Mouse (Mus musculus) layer of hippocampus, adult 9-11 months (tissue): ENCODE data around the gene Tm4sf19.

Experiments
- DNase-seq: peaks from one replicate; pipeline ENCODE4 v3.0.0; 2022

Tm4sf19 gene

GRCm38 (mm10) chr16:32400267-32400666 is at the start of gene Tm4sf19:
Gene Tm4sf19, plus strand, starts transcription at chr16:32400506.
- DNase-seq = no peak

DNA sequence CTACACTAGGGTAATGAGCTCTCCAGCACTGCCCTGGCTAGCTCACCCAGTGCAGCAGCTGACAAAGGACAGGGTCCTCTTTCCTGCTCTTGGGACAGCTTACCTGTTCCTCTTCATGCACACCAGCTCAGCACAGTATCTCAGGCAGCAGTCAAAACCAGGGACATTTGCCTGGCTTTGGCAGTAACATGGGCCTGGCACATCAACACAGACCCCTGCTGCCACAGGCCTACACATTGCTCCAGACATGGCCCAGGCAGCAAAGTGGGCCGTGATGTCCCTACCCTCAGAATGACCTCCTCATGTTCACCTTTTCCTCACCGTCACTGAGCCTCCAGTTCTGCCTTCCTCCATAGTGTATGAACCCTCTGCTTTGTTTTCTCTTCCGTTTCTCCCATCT is 49.5 kb upstream of the Tm4sf19 start:
- no peak for DNase-seq

DNA sequence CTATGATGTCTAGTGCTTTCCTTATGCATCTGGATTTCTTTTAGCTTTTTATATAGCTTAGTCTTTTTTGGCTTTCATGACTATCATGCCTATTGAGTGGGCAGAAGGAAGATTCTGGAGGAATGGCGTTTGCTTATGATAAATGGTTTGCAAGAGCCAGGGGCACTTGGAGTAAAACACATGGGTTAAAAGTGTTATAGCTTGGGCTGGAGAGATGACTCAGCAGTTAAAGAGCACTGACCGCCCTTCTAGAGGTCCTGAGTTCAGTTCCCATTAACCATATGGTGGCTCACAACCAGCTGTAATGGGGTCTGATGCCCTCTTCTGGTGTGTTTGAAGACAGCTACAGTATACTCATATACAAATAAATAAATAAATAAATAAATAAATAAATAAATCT is 36.8 kb upstream of the Tm4sf19 start:
- no peak for DNase-seq

DNA sequence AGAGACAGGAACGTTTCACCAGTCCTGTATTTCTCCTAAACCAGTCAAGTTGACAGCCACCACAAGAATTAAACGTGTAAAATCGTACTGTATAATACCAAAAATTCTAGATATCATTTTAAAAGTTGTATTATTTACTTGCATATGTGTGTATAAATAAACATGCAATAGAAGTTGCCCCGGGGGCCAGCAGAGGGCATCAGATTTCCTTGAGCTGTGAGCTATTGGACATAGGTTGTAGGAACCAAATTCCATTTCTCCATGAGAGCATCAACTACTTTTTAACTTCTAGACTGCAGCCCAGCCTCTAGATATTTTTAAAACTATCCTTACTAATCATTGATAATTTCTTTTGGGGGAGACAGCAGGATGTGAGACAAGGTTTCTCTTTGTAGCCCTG is 29.0 kb upstream of the Tm4sf19 start:
- DNase-seq = peak; percentile 16

GRCm38 (mm10) chr16:32379575-32379974 is 20.7 kb upstream of the Tm4sf19 start:
- no peak for DNase-seq

DNA sequence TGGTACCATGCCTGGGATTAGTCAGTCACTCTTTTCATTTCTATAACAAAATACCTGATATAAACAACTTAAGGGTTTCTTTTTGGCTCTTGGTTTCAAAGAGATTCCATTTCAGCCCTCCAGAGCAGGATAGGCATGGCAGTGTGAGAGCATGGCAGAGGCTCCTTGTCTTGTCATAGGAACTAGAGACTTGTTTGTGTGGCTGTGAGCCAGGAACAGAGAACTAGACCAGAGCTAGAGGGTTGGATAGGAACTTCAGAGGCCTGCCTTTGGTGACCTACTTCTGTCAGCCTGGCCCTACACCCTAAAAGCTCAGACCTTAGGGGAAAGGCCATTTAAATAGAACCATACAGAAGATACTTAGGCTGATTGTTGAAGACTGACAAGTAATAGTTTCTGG is 17.4 kb upstream of the Tm4sf19 start:
- DNase-seq = no peak

- no peak for DNase-seq
Observed at GRCm38 (mm10) chr16:32384885-32385284, 15.4 kb upstream of the Tm4sf19 start.

DNA sequence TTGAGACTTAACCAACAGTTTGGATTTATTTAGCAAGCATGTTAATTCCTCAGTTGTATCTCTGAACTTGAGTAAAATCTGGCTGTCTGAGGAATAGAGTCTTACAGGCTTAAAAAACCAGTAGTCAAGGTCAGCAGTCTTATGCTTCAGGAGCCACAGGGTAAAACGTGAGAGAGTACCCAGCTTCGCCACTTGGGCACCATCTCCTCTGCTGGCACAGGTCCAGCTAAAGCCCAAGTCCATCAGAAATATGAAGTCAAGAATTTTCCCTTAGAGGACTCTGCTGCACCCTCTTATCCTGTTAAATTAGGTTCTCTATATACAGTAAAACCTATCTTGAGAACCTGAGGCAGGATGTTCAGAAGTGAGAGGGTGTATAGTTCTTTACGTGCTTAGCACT is 13.5 kb upstream of the Tm4sf19 start:
- no peak for DNase-seq

GRCm38 (mm10) chr16:32389049-32389448 is 11.3 kb upstream of the Tm4sf19 start:
- no peak for DNase-seq

DNA sequence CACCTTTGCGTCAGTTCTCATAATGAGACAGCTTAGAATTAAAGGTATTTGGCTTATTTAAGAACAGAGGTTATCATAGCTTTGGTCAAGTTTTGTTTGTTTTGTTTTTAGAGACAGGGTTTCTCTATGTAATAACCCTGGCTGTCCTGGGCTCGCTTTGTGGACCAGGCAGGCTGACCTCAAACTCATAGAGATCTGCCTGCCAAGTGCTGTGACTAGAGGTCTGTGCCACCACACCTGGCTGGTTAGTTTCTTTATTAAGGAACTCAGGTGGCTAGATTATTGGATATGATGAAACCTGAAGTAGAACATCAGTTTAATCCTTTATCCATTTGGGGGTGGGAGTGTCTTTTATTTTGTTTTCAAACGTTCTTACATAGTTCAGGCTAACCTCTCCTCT is 10.5 kb upstream of the Tm4sf19 start:
- no peak for DNase-seq

DNA sequence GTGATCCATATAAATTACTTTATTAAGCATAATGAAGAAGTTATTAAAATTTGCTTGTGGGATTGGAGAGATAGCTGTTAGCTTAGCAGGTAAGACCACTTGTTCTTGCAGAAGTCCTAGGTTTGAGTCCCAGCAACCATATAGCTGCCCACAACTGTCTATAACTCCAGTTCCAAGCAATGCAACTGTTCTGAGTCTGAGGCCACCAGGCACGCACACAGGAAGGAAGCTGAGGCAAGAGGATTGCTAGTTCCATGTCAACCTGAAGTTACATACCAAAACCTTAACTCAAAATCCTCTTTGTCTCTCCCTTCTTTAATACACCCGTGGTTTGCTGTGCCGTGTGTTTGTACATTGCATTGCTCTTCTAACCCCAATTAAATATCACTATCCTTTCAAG is 9.4 kb upstream of the Tm4sf19 start:
- DNase-seq = no peak

DNA sequence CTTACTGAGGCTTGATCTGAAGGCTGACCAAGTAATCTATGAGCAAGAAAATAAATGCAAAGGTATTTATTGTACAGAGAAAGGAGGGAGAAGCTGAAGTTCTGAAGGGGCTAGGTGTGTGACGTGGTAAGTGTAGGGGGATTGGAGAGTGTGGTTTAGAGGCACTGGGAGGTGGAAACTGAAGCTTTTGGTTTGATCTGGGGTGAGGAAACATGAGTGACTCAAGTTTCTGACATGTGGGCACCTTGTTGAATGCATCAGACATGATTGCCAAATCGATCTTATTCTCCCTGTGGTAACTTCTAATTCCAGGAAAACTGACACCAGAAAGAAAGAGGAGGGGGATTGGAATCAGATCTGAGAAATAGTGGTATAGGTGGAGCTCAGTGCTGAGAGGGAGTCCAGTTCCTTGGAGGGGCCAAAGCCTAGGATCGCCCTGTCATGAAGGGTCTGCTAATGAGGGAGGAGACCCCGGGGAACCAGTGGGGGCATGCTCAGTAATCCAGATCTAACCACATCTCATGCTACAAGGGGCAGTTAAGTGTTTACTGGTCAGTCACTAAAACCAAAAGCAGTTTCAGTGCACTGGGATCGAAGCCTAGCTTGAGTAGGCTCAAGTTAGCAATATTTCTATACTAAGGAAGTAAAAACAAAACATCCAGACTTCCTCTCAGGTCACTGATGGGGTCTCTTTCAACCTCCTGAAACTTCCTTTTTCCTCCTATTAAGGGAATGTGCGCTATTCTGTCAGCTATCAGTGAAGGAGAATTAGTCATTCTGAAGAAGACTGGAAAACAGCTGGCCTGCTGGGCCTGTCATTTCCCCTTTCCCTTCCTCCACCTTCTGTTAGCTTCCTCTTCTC is 4.4 kb upstream of the Tm4sf19 start:
- DNase-seq = peak; percentile 8

DNA sequence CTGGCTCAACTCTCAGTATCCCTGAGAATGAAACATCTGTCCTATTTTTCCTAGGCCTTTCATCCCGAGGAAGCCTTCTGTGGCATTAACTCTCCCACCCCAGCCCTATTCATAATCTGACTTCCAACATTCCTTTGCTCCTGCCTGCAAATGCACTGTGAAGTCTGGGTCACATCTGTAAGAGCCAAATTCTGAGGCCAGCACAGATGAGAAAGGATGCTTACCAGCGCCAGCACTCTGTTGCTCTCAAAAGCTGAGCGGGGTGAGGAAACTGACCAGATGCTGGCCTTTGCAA is 3.8 kb upstream of the Tm4sf19 start:
- DNase-seq = no peak

DNA sequence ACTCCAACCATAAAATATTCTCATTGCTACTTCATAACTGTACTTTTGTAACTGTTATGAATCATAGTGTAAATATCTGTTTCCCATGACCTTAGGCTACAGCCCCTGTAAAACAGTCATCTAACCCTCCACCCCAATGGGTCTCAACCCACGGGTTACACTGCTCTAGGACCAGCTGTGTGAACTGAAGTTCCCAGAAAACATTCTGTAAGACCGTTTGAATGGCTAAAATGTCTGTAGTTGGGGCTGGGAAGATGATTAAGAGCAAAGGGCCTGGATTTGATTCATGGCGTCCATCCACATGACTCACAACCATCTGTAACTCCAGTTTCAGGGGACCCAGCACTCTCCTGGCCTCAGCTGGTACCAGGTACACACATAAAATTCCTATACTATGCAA is 2.1 kb upstream of the Tm4sf19 start:
- no peak for DNase-seq

DNA sequence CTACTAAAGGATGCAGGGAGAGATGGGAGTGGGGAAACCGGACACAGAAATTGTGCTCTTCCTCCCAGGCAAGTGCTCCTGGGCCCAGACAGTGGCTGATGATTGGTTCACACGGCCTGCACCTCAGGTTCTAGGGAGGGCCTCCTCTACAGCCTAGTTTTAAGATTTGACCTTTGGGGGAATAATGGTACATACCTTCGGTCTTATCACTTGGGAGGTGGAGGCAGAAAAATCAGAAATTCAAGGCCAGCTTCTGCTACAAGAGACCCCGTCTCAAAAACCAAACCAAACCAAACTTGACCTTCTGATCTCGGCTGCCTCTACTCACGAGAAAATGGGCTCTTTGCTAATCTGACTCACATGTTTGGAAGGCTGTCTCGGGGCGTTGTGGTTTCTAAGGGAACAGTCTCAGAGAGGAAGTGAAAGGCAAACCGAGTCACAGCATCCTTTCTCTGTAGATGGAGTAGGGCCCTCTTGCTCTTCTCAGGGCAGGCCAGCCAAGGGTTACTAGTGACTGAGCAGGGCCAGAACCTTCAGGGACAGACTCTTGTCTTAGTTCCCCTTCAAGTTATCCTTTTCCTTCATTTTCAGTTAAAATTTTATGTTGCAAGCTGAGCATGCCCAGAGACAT is 1.1 kb downstream of the Tm4sf19 start:
- peak; percentile 29 for DNase-seq

- DNase-seq = peak; percentile 15
Observed at GRCm38 (mm10) chr16:32402818-32403217, 2.5 kb downstream of the Tm4sf19 start.

DNA sequence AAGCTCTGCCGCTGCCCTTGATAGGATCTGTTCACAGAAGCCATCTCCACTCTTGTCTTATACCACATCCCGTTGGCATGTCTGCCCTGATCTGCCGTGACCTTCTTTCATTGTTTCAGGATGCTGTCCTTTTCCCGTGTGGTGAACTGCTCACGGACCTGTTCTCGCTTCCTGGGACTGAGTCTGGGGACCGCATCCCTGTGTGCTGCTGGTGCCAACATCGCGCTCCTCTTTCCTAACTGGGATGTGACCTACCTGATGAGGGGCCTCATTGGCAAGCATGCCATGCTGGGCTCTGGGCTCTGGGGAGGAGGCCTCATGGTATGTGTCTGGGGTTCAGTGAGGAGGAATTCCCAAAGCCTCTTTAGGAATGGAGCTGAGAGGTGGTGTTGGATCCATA is 5.4 kb downstream of the Tm4sf19 start:
- DNase-seq = no peak

DNA sequence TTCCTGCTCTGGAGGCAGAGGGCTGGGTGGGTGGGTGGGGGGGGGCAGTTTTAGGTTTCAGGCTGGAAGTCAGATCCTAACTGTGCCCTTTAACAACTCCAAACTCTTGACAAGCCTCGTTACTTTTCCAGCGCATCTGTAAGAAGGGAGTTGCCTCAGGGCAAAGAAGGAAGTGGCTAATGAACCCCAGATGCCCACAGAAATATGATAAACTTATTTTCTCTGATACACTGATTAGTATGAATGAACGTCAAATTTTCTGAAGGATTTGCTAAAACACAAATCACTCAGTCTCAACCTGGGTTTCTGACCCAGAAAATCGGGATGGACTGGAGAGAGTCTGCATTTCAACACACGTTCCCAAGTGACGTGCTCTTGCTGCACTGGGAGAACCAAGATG is 6.4 kb downstream of the Tm4sf19 start:
- no peak for DNase-seq

DNA sequence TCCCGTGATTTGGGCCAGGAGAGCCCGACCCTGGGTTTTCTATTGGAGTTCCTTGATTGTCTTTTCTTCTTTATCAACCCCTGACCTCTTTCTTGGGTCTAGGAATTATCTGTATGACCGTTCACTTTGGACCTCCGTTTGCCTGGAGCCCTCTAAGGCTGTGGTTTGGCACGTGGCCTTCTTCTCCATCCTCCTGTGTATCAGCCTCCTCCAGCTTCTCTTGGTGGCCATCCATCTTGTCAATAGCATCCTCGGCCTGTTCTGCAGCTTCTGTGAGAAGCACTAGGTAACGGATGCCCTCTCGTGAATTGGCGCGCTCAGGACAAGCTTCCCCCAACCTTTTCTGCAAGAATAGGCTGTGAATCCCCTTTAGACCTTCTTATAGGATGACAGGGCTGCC is 7.4 kb downstream of the Tm4sf19 start:
- no peak for DNase-seq

DNA sequence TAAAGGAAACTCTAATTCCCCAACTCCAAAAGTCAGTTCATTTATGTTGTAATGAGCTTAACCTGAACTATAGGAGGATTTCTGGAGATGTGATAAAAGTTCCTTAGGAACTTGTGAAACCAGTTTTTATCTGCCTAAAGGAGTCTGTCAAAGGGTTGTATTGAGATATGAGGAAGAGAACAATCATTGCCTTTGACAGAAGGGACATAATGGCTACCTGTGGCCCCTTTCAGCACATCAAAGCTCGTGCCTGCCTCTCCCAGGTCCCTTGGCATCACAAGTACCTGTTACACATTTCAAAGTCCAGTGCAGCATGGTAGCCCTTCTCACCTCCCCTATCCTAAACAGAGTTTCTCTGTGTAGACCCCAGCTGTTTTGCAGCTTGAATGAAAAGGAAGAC is 17.2 kb downstream of the Tm4sf19 start:
- DNase-seq = no peak

- peak; percentile 96 for DNase-seq
Observed at GRCm38 (mm10) chr16:32419517-32420483, 19.5 kb downstream of the Tm4sf19 start, which contains the start of gene Tctex1d2. Gene Tctex1d2, plus strand, starts transcription at chr16:32419702.

DNA sequence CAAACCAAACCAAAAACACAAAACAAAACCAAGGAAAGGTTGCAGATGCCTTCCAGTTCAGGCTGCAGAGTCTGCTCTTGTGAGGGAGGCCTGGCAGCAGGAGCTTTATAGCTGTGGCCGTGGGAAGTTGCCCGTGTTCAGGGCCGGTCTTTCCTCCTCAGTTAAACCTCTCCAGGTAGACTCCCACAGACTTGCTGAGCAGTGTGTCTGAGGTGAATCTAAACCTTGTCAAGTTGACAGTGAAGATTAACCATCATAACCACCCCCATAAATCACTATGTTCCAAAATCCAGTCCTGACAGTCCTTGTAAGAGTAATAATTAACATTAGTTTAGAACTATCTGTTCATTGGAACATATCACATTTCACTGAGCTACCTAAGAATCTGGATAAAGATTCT is 27.2 kb downstream of the Tm4sf19 start:
- no peak for DNase-seq

DNA sequence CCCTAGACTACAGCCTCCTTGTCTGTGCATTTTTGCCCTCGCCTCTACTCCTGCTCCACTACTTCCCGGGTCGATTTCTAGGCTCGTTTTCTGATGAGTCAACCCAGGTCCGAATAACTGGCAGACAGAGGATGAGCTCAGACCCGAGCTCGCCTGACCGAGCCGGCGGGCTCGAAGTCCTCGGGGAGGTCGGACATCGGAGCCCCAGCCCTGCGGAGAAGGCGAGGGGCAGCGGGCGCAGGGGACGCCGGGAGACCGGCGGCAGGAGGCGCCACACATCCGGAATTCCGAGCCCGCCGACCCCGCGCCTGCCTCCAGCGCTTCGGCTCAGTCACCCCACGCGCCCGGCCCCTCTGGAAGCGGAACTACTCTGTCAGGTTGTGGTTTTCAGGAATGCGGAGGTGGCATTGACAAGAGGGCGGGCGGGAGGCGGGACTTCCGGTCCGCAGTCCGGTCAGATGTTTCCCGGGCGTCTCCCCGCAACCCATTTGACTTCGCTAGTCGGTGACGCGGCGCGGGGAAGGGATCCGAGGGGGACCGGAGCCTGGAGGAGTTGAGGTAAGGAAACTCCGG is 30.3 kb downstream of the Tm4sf19 start, which contains the start of gene Pcyt1a:
Pcyt1a (plus strand) TSS at position 448 of the 573 bp plus-strand sequence.
- peak; percentile 92 for DNase-seq
